Mouse (Mus musculus): ENCODE results near the gene Ifngr1. TPM values are rescaled to one million over a fixed set of nuclear protein-coding genes. Genes with fewer than 3 reads are reported as not detected.

Gene Ifngr1
- polyA plus RNA-seq, 1 experiment from 2014 or later, result 115 TPM

GRCm38 (mm10) chr10:19613111-19613753 lies 21.5 kb downstream of the Ifngr1 start:
- peak overlapping the region; percentile 41; the same call in 1 of the 2 replicates for H3K27ac ChIP-seq (ENCODE audit: low read length)
- WGBS, result 40% methylated on average over 7 of the region's 7 CpGs
- peaks cover 5% of the 10 kb centered on the region for H3K4me1 ChIP-seq (ENCODE audit: control insufficient read depth, insufficient read depth, low read length)
- H3K4me2 ChIP-seq (ENCODE audit: low read depth, low read length), result no peak overlapping the region
- H3K36me3 ChIP-seq (ENCODE audit: control insufficient read depth, insufficient read depth, low read length), result peaks cover 10% of the 10 kb centered on the region
- no peaks in the 10 kb centered on the region for H3K9me3 ChIP-seq (ENCODE audit: control insufficient read depth, low read length)
- no peak for ATAC-seq
- H3K4me3 ChIP-seq (ENCODE audit: low read length), result no peak overlapping the region
- H3K9ac ChIP-seq (ENCODE audit: low read depth, low read length), result no peak overlapping the region
- no peaks in the 10 kb centered on the region for H3K27me3 ChIP-seq (replicated peaks; ENCODE audit: control insufficient read depth, insufficient read depth, low read length)

- no peaks in the 10 kb centered on the region for H3K27me3 ChIP-seq (replicated peaks; ENCODE audit: control insufficient read depth, insufficient read depth, low read length)
- 73% methylated on average over 5 of the region's 5 CpGs for WGBS
- no peaks in the 10 kb centered on the region for H3K9me3 ChIP-seq (ENCODE audit: control insufficient read depth, low read length)
- no peaks in the 10 kb centered on the region for H3K36me3 ChIP-seq (ENCODE audit: control insufficient read depth, insufficient read depth, low read length)
- H3K27ac ChIP-seq (ENCODE audit: low read length), result no peak overlapping the region
- H3K4me2 ChIP-seq (ENCODE audit: low read depth, low read length), result no peak overlapping the region
- no peak overlapping the region for H3K4me3 ChIP-seq (ENCODE audit: low read length)
- H3K4me1 ChIP-seq (ENCODE audit: control insufficient read depth, insufficient read depth, low read length), result no peaks in the 10 kb centered on the region; the same call in 1 of the 2 replicates
- ATAC-seq, result no peak
- no peak overlapping the region for H3K9ac ChIP-seq (ENCODE audit: low read depth, low read length)
Measured at GRCm38 (mm10) chr10:19619736-19620135, 28.0 kb downstream of the Ifngr1 start.

GRCm38 (mm10) chr10:19621408-19622048 lies 29.8 kb downstream of the Ifngr1 start, which contains the start of gene Il22ra2:
Gene Il22ra2 (plus strand): TSS chr10:19621998.
- no peaks in the 10 kb centered on the region for H3K36me3 ChIP-seq (ENCODE audit: control insufficient read depth, insufficient read depth, low read length)
- H3K27me3 ChIP-seq (replicated peaks; ENCODE audit: control insufficient read depth, insufficient read depth, low read length), result no peaks in the 10 kb centered on the region
- H3K4me2 ChIP-seq (ENCODE audit: low read depth, low read length), result no peak within 1 kb of the TSS
- no peaks in the 10 kb centered on the region for H3K4me1 ChIP-seq (ENCODE audit: control insufficient read depth, insufficient read depth, low read length)
- no peak within 1 kb of the TSS for H3K4me3 ChIP-seq (ENCODE audit: low read length)
- WGBS, result 90% methylated on average over 2 of the region's 2 CpGs
- ATAC-seq, result no peak
- H3K9ac ChIP-seq (ENCODE audit: low read depth, low read length), result no peak within 1 kb of the TSS
- H3K27ac ChIP-seq (ENCODE audit: low read length), result no peak within 1 kb of the TSS
- no peaks in the 10 kb centered on the region for H3K9me3 ChIP-seq (ENCODE audit: control insufficient read depth, low read length)

GRCm38 (mm10) chr10:19624617-19625016 lies 32.9 kb downstream of the Ifngr1 start:
- no peak overlapping the region for H3K4me3 ChIP-seq (ENCODE audit: low read length)
- H3K27me3 ChIP-seq (replicated peaks; ENCODE audit: control insufficient read depth, insufficient read depth, low read length), result no peaks in the 10 kb centered on the region
- no peaks in the 10 kb centered on the region for H3K9me3 ChIP-seq (ENCODE audit: control insufficient read depth, low read length)
- H3K9ac ChIP-seq (ENCODE audit: low read depth, low read length), result no peak overlapping the region
- no peak overlapping the region for H3K4me2 ChIP-seq (ENCODE audit: low read depth, low read length)
- 88% methylated on average over 1 of the region's 1 CpGs for WGBS
- no peaks in the 10 kb centered on the region for H3K4me1 ChIP-seq (ENCODE audit: control insufficient read depth, insufficient read depth, low read length)
- H3K36me3 ChIP-seq (ENCODE audit: control insufficient read depth, insufficient read depth, low read length), result no peaks in the 10 kb centered on the region
- no peak overlapping the region for H3K27ac ChIP-seq (ENCODE audit: low read length)
- ATAC-seq, result no peak

GRCm38 (mm10) chr10:19627342-19627741 lies 35.6 kb downstream of the Ifngr1 start:
- Histone ChIP-seq H3K27me3 (replicated peaks; ENCODE audit: control insufficient read depth, insufficient read depth, low read length) (no peaks in the 10 kb centered on the region), H3K9me3 (ENCODE audit: control insufficient read depth, low read length) (no peaks in the 10 kb centered on the region), H3K9ac (ENCODE audit: low read depth, low read length) (no peak overlapping the region), H3K36me3 (ENCODE audit: control insufficient read depth, insufficient read depth, low read length) (no peaks in the 10 kb centered on the region), H3K27ac (ENCODE audit: low read length) (no peak overlapping the region), H3K4me1 (ENCODE audit: control insufficient read depth, insufficient read depth, low read length) (no peaks in the 10 kb centered on the region), H3K4me3 (ENCODE audit: low read length) (no peak overlapping the region), H3K4me2 (ENCODE audit: low read depth, low read length) (no peak overlapping the region)
- ATAC-seq, result no peak
- 91% methylated on average over 2 of the region's 2 CpGs for WGBS

GRCm38 (mm10) chr10:19627748-19628147 lies 36.0 kb downstream of the Ifngr1 start:
- Histone ChIP-seq H3K4me2 (ENCODE audit: low read depth, low read length) (no peak overlapping the region), H3K4me3 (ENCODE audit: low read length) (no peak overlapping the region), H3K9ac (ENCODE audit: low read depth, low read length) (no peak overlapping the region), H3K36me3 (ENCODE audit: control insufficient read depth, insufficient read depth, low read length) (no peaks in the 10 kb centered on the region), H3K4me1 (ENCODE audit: control insufficient read depth, insufficient read depth, low read length) (no peaks in the 10 kb centered on the region), H3K27ac (ENCODE audit: low read length) (no peak overlapping the region), H3K27me3 (replicated peaks; ENCODE audit: control insufficient read depth, insufficient read depth, low read length) (no peaks in the 10 kb centered on the region), H3K9me3 (ENCODE audit: control insufficient read depth, low read length) (no peaks in the 10 kb centered on the region)
- WGBS, result 79% methylated on average over 4 of the region's 4 CpGs
- no peak for ATAC-seq

GRCm38 (mm10) chr10:19631616-19632195 lies 40.0 kb downstream of the Ifngr1 start:
- H3K4me3 ChIP-seq (ENCODE audit: low read length), result no peak overlapping the region
- no peak overlapping the region for H3K9ac ChIP-seq (ENCODE audit: low read depth, low read length)
- H3K4me1 ChIP-seq (ENCODE audit: control insufficient read depth, insufficient read depth, low read length), result no peaks in the 10 kb centered on the region
- no peaks in the 10 kb centered on the region for H3K9me3 ChIP-seq (ENCODE audit: control insufficient read depth, low read length)
- no peaks in the 10 kb centered on the region for H3K27me3 ChIP-seq (replicated peaks; ENCODE audit: control insufficient read depth, insufficient read depth, low read length)
- H3K27ac ChIP-seq (ENCODE audit: low read length), result no peak overlapping the region
- no peaks in the 10 kb centered on the region for H3K36me3 ChIP-seq (ENCODE audit: control insufficient read depth, insufficient read depth, low read length)
- 33% methylated on average over 13 of the region's 13 CpGs for WGBS
- H3K4me2 ChIP-seq (ENCODE audit: low read depth, low read length), result peak overlapping the region; percentile 30; the same call in 1 of the 2 replicates
- peak; percentile 78 for ATAC-seq

- H3K4me2 ChIP-seq (ENCODE audit: low read depth, low read length), result no peak overlapping the region
- 87% methylated on average over 5 of the region's 5 CpGs for WGBS
- H3K27me3 ChIP-seq (replicated peaks; ENCODE audit: control insufficient read depth, insufficient read depth, low read length), result no peaks in the 10 kb centered on the region
- H3K36me3 ChIP-seq (ENCODE audit: control insufficient read depth, insufficient read depth, low read length), result no peaks in the 10 kb centered on the region
- no peak overlapping the region for H3K9ac ChIP-seq (ENCODE audit: low read depth, low read length)
- no peaks in the 10 kb centered on the region for H3K4me1 ChIP-seq (ENCODE audit: control insufficient read depth, insufficient read depth, low read length)
- ATAC-seq, result no peak
- no peak overlapping the region for H3K27ac ChIP-seq (ENCODE audit: low read length)
- H3K4me3 ChIP-seq (ENCODE audit: low read length), result no peak overlapping the region
- no peaks in the 10 kb centered on the region for H3K9me3 ChIP-seq (ENCODE audit: control insufficient read depth, low read length)
Measured at GRCm38 (mm10) chr10:19638851-19639250, 47.1 kb downstream of the Ifngr1 start.

GRCm38 (mm10) chr10:19639630-19640029 lies 47.9 kb downstream of the Ifngr1 start:
- H3K4me2 ChIP-seq (ENCODE audit: low read depth, low read length), result no peak overlapping the region
- no peaks in the 10 kb centered on the region for H3K9me3 ChIP-seq (ENCODE audit: control insufficient read depth, low read length)
- H3K27ac ChIP-seq (ENCODE audit: low read length), result no peak overlapping the region
- H3K27me3 ChIP-seq (replicated peaks; ENCODE audit: control insufficient read depth, insufficient read depth, low read length), result no peaks in the 10 kb centered on the region
- no peak for ATAC-seq
- 94% methylated on average over 1 of the region's 1 CpGs for WGBS
- H3K36me3 ChIP-seq (ENCODE audit: control insufficient read depth, insufficient read depth, low read length), result no peaks in the 10 kb centered on the region
- no peak overlapping the region for H3K4me3 ChIP-seq (ENCODE audit: low read length)
- H3K9ac ChIP-seq (ENCODE audit: low read depth, low read length), result no peak overlapping the region
- H3K4me1 ChIP-seq (ENCODE audit: control insufficient read depth, insufficient read depth, low read length), result no peaks in the 10 kb centered on the region
